Mouse (Mus musculus): ENCODE results near the gene Zfp646. TPM values are rescaled to one million over a fixed set of nuclear protein-coding genes. Genes with fewer than 3 reads are reported as not detected.

Zfp646 gene
- polyA plus RNA-seq, 1 experiment from 2014 or later: 14.9 TPM

DNA sequence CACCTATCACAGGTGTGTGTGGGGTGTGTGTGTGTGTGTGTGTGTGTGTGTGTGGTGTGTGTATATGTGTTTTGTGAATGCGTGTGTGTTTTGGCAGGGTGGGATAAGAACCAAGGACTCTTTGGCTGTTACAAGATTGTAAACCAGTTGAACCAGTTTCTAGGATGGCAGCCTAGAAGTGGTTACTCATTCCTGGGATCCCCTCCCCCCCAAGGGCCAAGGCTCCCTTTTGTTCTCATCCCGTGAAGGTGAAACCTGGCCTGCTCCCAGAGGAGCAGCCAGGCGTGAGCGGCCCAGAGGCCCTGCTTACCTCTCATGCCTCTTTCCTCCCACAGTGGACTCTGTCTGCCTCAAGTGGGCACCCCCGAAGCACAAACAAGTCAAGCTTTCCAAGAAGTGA lies 49.2 kb downstream of the Zfp646 start:
- Histone ChIP-seq H3K4me3 (ENCODE audit: low read depth, low read length) (no peak overlapping the region), H3K27ac (replicated peaks; ENCODE audit: low read depth, low read length) (no peak overlapping the region), H3K27me3 (ENCODE audit: control insufficient read depth, insufficient read depth, low read length) (peaks cover 4% of the 10 kb centered on the region; the same call in 1 of the 2 replicates), H3K36me3 (replicated peaks; ENCODE audit: control insufficient read depth, insufficient read depth, low read depth, low read length) (no peaks in the 10 kb centered on the region; the same call in 1 of the 2 replicates), H3K4me1 (ENCODE audit: control insufficient read depth, insufficient read depth, low read length) (no peaks in the 10 kb centered on the region; the same call in 1 of the 2 replicates), H3K4me2 (ENCODE audit: low read depth, low read length) (no peak overlapping the region), H3K9ac (replicated peaks; ENCODE audit: low read length) (no peak overlapping the region), H3K9me3 (replicated peaks; ENCODE audit: control insufficient read depth, low read length) (no peaks in the 10 kb centered on the region)
- ATAC-seq (replicated peaks; ENCODE audit: insufficient number of reproducible peaks, low FRiP score, low TSS enrichment, low read depth) (no peak), DNase-seq (ENCODE audit: low spot score) (peak; percentile 54)
- WGBS: 49% methylated on average over 5 of the region's 5 CpGs

DNA sequence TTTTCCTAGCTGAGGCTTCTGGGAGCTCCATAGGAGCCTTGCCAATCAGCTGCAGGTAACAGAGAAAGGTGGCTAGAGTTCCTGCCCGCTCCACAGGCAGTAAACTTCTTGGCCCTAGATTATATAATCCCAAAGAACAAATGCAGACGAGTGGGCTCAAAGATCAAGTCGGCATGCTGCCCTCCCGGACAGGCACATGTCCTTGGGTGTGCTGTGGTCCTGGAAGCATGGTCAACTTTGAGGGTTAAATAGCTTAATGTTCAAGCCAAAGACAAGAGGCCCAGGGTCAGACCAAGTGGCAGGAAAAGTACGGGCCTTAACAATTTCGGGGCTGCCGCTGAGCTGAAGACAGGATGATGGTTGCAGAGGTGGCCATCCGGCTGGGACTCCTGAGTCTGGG lies 50.0 kb downstream of the Zfp646 start:
- no peaks in the 10 kb centered on the region for H3K9me3 ChIP-seq (replicated peaks; ENCODE audit: control insufficient read depth, low read length)
- no peak overlapping the region for H3K9ac ChIP-seq (replicated peaks; ENCODE audit: low read length)
- no peak for ATAC-seq (replicated peaks; ENCODE audit: insufficient number of reproducible peaks, low FRiP score, low TSS enrichment, low read depth)
- DNase-seq (ENCODE audit: low spot score): no peak
- H3K4me2 ChIP-seq (ENCODE audit: low read depth, low read length): no peak overlapping the region
- H3K27ac ChIP-seq (replicated peaks; ENCODE audit: low read depth, low read length): no peak overlapping the region
- H3K4me3 ChIP-seq (ENCODE audit: low read depth, low read length): no peak overlapping the region
- H3K36me3 ChIP-seq (replicated peaks; ENCODE audit: control insufficient read depth, insufficient read depth, low read depth, low read length): no peaks in the 10 kb centered on the region; the same call in 1 of the 2 replicates
- H3K27me3 ChIP-seq (ENCODE audit: control insufficient read depth, insufficient read depth, low read length): peaks cover 4% of the 10 kb centered on the region; the same call in 1 of the 2 replicates
- H3K4me1 ChIP-seq (ENCODE audit: control insufficient read depth, insufficient read depth, low read length): no peaks in the 10 kb centered on the region; the same call in 1 of the 2 replicates
- 85% methylated on average over 8 of the region's 8 CpGs for WGBS

DNA sequence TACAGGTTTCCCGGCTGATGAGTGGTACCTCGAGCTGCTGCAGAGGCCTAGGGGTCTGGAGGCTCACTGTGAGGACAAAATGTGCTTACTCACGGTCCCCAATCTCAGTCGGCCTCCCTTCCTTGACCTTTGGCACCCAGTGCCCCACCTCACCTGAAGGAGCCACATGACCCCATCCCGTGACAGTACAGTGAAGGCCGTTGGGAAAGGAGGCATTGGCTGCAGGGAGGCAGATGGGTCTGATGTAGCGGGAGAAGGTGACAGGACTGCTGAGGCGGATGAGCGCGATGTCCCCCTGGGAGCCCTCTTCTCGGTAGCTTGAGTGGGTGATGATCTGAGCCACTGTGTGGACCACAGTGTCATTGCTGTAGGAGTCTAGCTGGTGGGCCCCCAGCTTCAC lies 50.8 kb downstream of the Zfp646 start:
- H3K36me3 ChIP-seq (replicated peaks; ENCODE audit: control insufficient read depth, insufficient read depth, low read depth, low read length): no peaks in the 10 kb centered on the region; the same call in 1 of the 2 replicates
- no peaks in the 10 kb centered on the region for H3K9me3 ChIP-seq (replicated peaks; ENCODE audit: control insufficient read depth, low read length)
- ATAC-seq (replicated peaks; ENCODE audit: insufficient number of reproducible peaks, low FRiP score, low TSS enrichment, low read depth) (no peak), DNase-seq (ENCODE audit: low spot score) (no peak)
- H3K4me2 ChIP-seq (ENCODE audit: low read depth, low read length): no peak overlapping the region
- H3K4me3 ChIP-seq (ENCODE audit: low read depth, low read length): no peak overlapping the region
- no peaks in the 10 kb centered on the region; the same call in 1 of the 2 replicates for H3K4me1 ChIP-seq (ENCODE audit: control insufficient read depth, insufficient read depth, low read length)
- no peak overlapping the region for H3K9ac ChIP-seq (replicated peaks; ENCODE audit: low read length)
- 87% methylated on average over 11 of the region's 11 CpGs for WGBS
- peaks cover 4% of the 10 kb centered on the region; the same call in 1 of the 2 replicates for H3K27me3 ChIP-seq (ENCODE audit: control insufficient read depth, insufficient read depth, low read length)
- H3K27ac ChIP-seq (replicated peaks; ENCODE audit: low read depth, low read length): no peak overlapping the region

DNA sequence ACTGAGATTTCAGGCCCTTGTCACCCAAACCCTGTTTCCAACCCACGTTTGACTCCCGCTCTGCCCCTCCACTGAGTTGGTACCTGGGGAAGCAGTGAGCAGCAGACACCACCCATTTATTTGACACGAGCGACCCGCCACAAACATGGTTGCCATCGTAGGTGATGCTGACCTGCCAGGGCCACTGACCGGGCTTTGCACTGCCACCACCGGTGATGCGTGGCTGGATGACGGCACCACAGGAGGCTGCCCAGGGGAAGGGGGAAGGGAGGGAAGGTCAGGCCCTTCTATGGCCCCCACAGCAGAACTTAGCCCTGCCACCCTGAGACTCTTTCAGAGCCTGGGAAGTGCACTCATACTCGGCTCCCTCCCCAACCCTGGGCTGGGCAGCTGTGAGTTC lies 51.7 kb downstream of the Zfp646 start:
- H3K4me1 ChIP-seq (ENCODE audit: control insufficient read depth, insufficient read depth, low read length): no peaks in the 10 kb centered on the region; the same call in 1 of the 2 replicates
- H3K4me2 ChIP-seq (ENCODE audit: low read depth, low read length): no peak overlapping the region
- WGBS: 84% methylated on average over 10 of the region's 11 CpGs
- H3K36me3 ChIP-seq (replicated peaks; ENCODE audit: control insufficient read depth, insufficient read depth, low read depth, low read length): no peaks in the 10 kb centered on the region; the same call in 1 of the 2 replicates
- no peak for ATAC-seq (replicated peaks; ENCODE audit: insufficient number of reproducible peaks, low FRiP score, low TSS enrichment, low read depth)
- H3K27ac ChIP-seq (replicated peaks; ENCODE audit: low read depth, low read length): no peak overlapping the region
- H3K9ac ChIP-seq (replicated peaks; ENCODE audit: low read length): no peak overlapping the region
- no peaks in the 10 kb centered on the region for H3K9me3 ChIP-seq (replicated peaks; ENCODE audit: control insufficient read depth, low read length)
- no peak overlapping the region for H3K4me3 ChIP-seq (ENCODE audit: low read depth, low read length)
- DNase-seq (ENCODE audit: low spot score): no peak
- H3K27me3 ChIP-seq (ENCODE audit: control insufficient read depth, insufficient read depth, low read length): peaks cover 4% of the 10 kb centered on the region; the same call in 1 of the 2 replicates

DNA sequence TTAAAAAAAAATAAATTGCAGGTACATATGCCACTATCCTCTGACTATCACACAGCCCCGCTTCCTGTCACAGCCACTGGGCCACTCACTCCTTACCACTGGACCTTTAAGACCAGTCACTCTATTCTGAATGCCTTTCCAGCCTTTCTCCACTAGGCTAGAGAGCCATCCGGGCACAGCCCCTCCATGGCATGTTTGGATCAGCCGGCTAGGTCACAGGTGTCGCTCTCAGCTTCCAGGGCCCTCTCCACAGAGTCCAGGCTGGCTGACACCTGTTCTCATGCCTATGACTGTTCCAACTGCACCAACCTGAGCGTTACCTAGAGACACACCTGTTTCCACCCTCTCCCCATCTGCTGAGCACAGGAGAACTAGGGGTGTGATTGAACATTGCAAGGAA lies 52.6 kb downstream of the Zfp646 start:
- ATAC-seq (replicated peaks; ENCODE audit: insufficient number of reproducible peaks, low FRiP score, low TSS enrichment, low read depth) (no peak), DNase-seq (ENCODE audit: low spot score) (no peak)
- Histone ChIP-seq H3K9me3 (replicated peaks; ENCODE audit: control insufficient read depth, low read length) (no peaks in the 10 kb centered on the region), H3K4me3 (ENCODE audit: low read depth, low read length) (no peak overlapping the region), H3K4me2 (ENCODE audit: low read depth, low read length) (peak overlapping the region; percentile 38; the same call in 1 of the 2 replicates), H3K4me1 (ENCODE audit: control insufficient read depth, insufficient read depth, low read length) (no peaks in the 10 kb centered on the region; the same call in 1 of the 2 replicates), H3K27me3 (ENCODE audit: control insufficient read depth, insufficient read depth, low read length) (peaks cover 4% of the 10 kb centered on the region; the same call in 1 of the 2 replicates), H3K27ac (replicated peaks; ENCODE audit: low read depth, low read length) (no peak overlapping the region), H3K9ac (replicated peaks; ENCODE audit: low read length) (no peak overlapping the region; the same call in 1 of the 2 replicates), H3K36me3 (replicated peaks; ENCODE audit: control insufficient read depth, insufficient read depth, low read depth, low read length) (no peaks in the 10 kb centered on the region; the same call in 1 of the 2 replicates)
- 47% methylated on average over 5 of the region's 5 CpGs for WGBS

DNA sequence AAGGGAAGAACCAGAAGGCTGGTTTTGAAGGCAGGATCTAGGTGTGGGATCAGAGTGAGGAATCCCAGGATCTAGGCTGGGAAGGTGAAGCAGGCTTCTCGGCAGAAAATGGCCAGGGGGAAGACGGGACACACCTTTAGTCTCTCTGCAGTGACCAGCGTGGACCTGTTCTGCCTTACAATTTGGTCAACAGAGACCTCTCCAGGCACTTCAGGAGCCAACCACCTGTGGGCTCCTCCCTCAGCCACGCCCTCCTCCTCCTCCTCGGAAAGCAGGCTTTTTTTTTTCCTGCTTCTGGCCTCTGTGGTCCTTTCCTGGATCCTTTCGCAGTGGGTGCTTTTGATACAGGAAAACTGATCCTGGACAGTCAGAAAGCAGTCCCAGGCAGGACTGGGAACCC lies 53.9 kb downstream of the Zfp646 start, which contains the start of gene Prss8:
Gene Prss8 (minus strand): TSS at position 182 of the 400 bp plus-strand sequence.
- H3K4me3 ChIP-seq (ENCODE audit: low read depth, low read length): peak within 1 kb of the TSS; percentile 11
- peaks cover 4% of the 10 kb centered on the region; the same call in 1 of the 2 replicates for H3K27me3 ChIP-seq (ENCODE audit: control insufficient read depth, insufficient read depth, low read length)
- H3K36me3 ChIP-seq (replicated peaks; ENCODE audit: control insufficient read depth, insufficient read depth, low read depth, low read length): no peaks in the 10 kb centered on the region
- no peaks in the 10 kb centered on the region; the same call in 1 of the 2 replicates for H3K4me1 ChIP-seq (ENCODE audit: control insufficient read depth, insufficient read depth, low read length)
- peak within 1 kb of the TSS; percentile 51 for H3K9ac ChIP-seq (replicated peaks; ENCODE audit: low read length)
- DNase-seq (ENCODE audit: low spot score) (peak; percentile 25), ATAC-seq (replicated peaks; ENCODE audit: insufficient number of reproducible peaks, low FRiP score, low TSS enrichment, low read depth) (no peak)
- H3K9me3 ChIP-seq (replicated peaks; ENCODE audit: control insufficient read depth, low read length): no peaks in the 10 kb centered on the region
- WGBS: 10% methylated on average over 6 of the region's 6 CpGs
- no peak within 1 kb of the TSS for H3K27ac ChIP-seq (replicated peaks; ENCODE audit: low read depth, low read length)
- peak within 1 kb of the TSS; percentile 38; the same call in 1 of the 2 replicates for H3K4me2 ChIP-seq (ENCODE audit: low read depth, low read length)

DNA sequence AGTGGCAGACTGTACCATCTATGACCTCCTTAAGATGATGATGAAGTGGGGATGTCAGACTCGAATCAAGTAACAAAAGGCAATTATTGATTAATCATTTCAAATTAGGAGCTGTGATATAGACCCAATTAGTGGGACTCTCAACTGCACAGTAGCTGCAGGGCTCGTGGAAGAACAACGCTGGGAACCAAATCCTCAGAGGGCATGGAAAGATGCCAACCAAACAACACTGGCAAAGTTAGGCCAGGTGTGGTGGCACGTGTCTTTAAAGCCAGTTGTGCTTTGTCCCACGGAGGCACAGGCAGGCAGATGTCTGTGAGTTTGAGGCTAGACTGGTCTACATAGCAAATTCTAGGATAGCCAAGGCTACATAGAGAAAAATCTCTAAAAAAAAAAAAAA lies 54.6 kb downstream of the Zfp646 start:
- DNase-seq (ENCODE audit: low spot score) (no peak), ATAC-seq (replicated peaks; ENCODE audit: insufficient number of reproducible peaks, low FRiP score, low TSS enrichment, low read depth) (no peak)
- 78% methylated on average over 5 of the region's 5 CpGs for WGBS
- no peaks in the 10 kb centered on the region for H3K36me3 ChIP-seq (replicated peaks; ENCODE audit: control insufficient read depth, insufficient read depth, low read depth, low read length)
- no peak overlapping the region for H3K4me2 ChIP-seq (ENCODE audit: low read depth, low read length)
- peaks cover 4% of the 10 kb centered on the region; the same call in 1 of the 2 replicates for H3K27me3 ChIP-seq (ENCODE audit: control insufficient read depth, insufficient read depth, low read length)
- H3K4me1 ChIP-seq (ENCODE audit: control insufficient read depth, insufficient read depth, low read length): no peaks in the 10 kb centered on the region; the same call in 1 of the 2 replicates
- H3K9me3 ChIP-seq (replicated peaks; ENCODE audit: control insufficient read depth, low read length): no peaks in the 10 kb centered on the region
- no peak overlapping the region for H3K4me3 ChIP-seq (ENCODE audit: low read depth, low read length)
- no peak overlapping the region for H3K27ac ChIP-seq (replicated peaks; ENCODE audit: low read depth, low read length)
- H3K9ac ChIP-seq (replicated peaks; ENCODE audit: low read length): no peak overlapping the region

DNA sequence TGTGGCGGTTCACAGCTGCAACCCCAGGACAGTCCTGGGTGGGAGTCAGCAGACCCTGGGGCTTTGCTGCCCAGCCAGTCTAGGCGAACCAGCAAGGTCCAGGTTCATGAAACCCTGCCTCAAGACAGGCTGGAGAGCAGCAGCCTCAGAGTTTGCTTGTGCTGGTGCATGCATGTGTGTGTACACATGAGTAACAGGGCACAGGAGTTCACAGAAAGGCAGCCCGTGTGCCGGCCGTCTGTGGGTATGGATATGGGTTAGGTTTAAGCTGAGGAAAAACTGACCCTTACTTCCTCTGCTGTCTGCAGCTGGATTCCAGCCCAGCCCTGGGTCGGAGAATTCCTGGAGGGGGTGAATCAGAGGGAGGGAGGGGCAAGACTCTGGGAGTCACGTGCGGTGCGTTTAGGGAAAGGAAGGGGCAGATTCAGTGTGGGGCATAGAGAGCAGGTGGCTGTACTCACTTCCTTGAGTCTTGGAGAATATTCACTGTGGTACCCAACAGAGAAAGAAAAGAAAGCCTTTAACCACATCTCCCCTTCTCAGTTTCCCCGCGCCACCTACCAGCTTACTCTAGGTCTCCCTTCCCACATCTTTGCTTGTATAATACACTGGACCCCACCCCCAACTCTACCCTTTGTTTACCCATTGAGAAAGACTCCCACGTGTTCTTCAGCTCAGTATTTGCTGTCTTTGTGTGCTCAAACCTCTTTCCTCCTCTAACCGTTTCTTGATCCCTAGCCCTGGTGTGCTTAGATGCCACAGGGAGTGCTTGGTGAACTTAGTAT lies 55.5 kb downstream of the Zfp646 start:
- WGBS: 23% methylated on average over 13 of the region's 13 CpGs
- ATAC-seq (replicated peaks; ENCODE audit: insufficient number of reproducible peaks, low FRiP score, low TSS enrichment, low read depth) (no peak), DNase-seq (ENCODE audit: low spot score) (peak; percentile 25)
- H3K27me3 ChIP-seq (ENCODE audit: control insufficient read depth, insufficient read depth, low read length): peaks cover 4% of the 10 kb centered on the region; the same call in 1 of the 2 replicates
- 0 out of 2 replicates have a peak overlapping the region, but pooled peaks have one; percentile 41 for H3K27ac ChIP-seq (replicated peaks; ENCODE audit: low read depth, low read length)
- no peak overlapping the region for H3K9ac ChIP-seq (replicated peaks; ENCODE audit: low read length)
- no peaks in the 10 kb centered on the region; the same call in 1 of the 2 replicates for H3K4me1 ChIP-seq (ENCODE audit: control insufficient read depth, insufficient read depth, low read length)
- no peak overlapping the region for H3K4me2 ChIP-seq (ENCODE audit: low read depth, low read length)
- H3K36me3 ChIP-seq (replicated peaks; ENCODE audit: control insufficient read depth, insufficient read depth, low read depth, low read length): no peaks in the 10 kb centered on the region
- no peak overlapping the region for H3K4me3 ChIP-seq (ENCODE audit: low read depth, low read length)
- no peaks in the 10 kb centered on the region for H3K9me3 ChIP-seq (replicated peaks; ENCODE audit: control insufficient read depth, low read length)
